Comparison of ENCODE assay signal across 22 mouse cellular contexts in genomic region chr9:32369388-32369787, GRCm38 (mm10). TPM values are rescaled to one million over a fixed set of nuclear protein-coding genes. Genes with fewer than 3 reads are reported as not detected.
DNase-seq lines count a peak whose midpoint lies in the region; ATAC-seq and TF ChIP-seq lines count a peak whose summit lies in the region.
"Had no signal": no experiment of that assay in that cellular context is flagged by ENCODE, and none has a peak within 500 bp of the region (broad histone marks: within the 10 kb centered on the region; RNA-seq: fewer than 3 reads in every experiment).

No protein-coding gene starts in this region.

- no peak overlapping the region for H3K9ac ChIP-seq in midbrain, postnatal 0 days (replicated peaks; ENCODE audit: low read length, poor library complexity, severe bottlenecking)
- H3K9ac ChIP-seq in midbrain, embryonic 13.5 days (replicated peaks) = no peak overlapping the region
- H3K9ac ChIP-seq in kidney, postnatal 0 days (ENCODE audit: low read depth, low read length) = no peak overlapping the region
- H3K9ac ChIP-seq: forebrain, embryonic 13.5 days; hindbrain, embryonic 15.5 days; liver, embryonic 13.5 days had no signal

- no peaks in the 10 kb centered on the region for H3K27me3 ChIP-seq in heart, embryonic 10.5 days (ENCODE audit: insufficient read depth, poor library complexity, severe bottlenecking)
- no peaks in the 10 kb centered on the region for H3K27me3 ChIP-seq in midbrain, postnatal 0 days (ENCODE audit: insufficient read depth, low read length)
- H3K27me3 ChIP-seq in midbrain, embryonic 13.5 days = no peaks in the 10 kb centered on the region
- H3K27me3 ChIP-seq in kidney, postnatal 0 days (ENCODE audit: insufficient read depth, low read length) = no peaks in the 10 kb centered on the region
- H3K27me3 ChIP-seq: forebrain, embryonic 13.5 days; hindbrain, embryonic 15.5 days had no signal

- no peaks in the 10 kb centered on the region for H3K36me3 ChIP-seq in heart, embryonic 10.5 days
- no peaks in the 10 kb centered on the region for H3K36me3 ChIP-seq in midbrain, postnatal 0 days (ENCODE audit: insufficient read depth, low read length)
- H3K36me3 ChIP-seq in midbrain, embryonic 13.5 days = no peaks in the 10 kb centered on the region
- H3K36me3 ChIP-seq in kidney, postnatal 0 days (ENCODE audit: insufficient read depth, low read length) = no peaks in the 10 kb centered on the region
- H3K36me3 ChIP-seq: G1E; hindbrain, embryonic 15.5 days; limb, embryonic 10.5 days; liver, embryonic 13.5 days; midbrain, embryonic 10.5 days had no signal

- H3K4me3 ChIP-seq in heart, embryonic 10.5 days = no peak overlapping the region
- H3K4me3 ChIP-seq in midbrain, postnatal 0 days (ENCODE audit: low read depth, low read length) = no peak overlapping the region
- H3K4me3 ChIP-seq in midbrain, embryonic 13.5 days (replicated peaks) = no peak overlapping the region
- H3K4me3 ChIP-seq in kidney, postnatal 0 days (replicated peaks; ENCODE audit: low read depth, low read length) = no peak overlapping the region
- H3K4me3 ChIP-seq: forebrain, embryonic 13.5 days; hindbrain, embryonic 15.5 days; limb, embryonic 10.5 days; liver, embryonic 13.5 days; midbrain, embryonic 10.5 days had no signal

- peak; percentile 64 for DNase-seq in heart, adult 11 months
- DNase-seq in heart, embryonic 10.5 days (ENCODE audit: low spot score) = no peak
- peak; percentile 9 for DNase-seq in midbrain, postnatal 0 days (ENCODE audit: low spot score)
- no peak for DNase-seq in kidney, postnatal 0 days (ENCODE audit: low spot score)
- no peak for DNase-seq in thymus, postnatal 14 days
- DNase-seq in urinary bladder, adult 2 months (ENCODE audit: low spot score) = no peak
- no peak for DNase-seq in gastrocnemius, postnatal 4 days (ENCODE audit: low spot score in 2 of 2)
- DNase-seq: adrenal gland, adult 8-10 months; cerebellum, adult 9-10 months; layer of hippocampus, postnatal 36 days; liver, embryonic 13.5 days; lung, postnatal 36 days; spleen, adult 18-20 months had no signal

- ATAC-seq in midbrain, postnatal 0 days (ENCODE audit: low FRiP score) = no peak
- no peak for ATAC-seq in midbrain, embryonic 13.5 days
- ATAC-seq in kidney, postnatal 0 days (replicated peaks; ENCODE audit: low FRiP score, low read depth) = peak; percentile 40; the same call in 1 of the 2 replicates
- ATAC-seq: forebrain, embryonic 13.5 days had no signal

- no peak overlapping the region for H3K27ac ChIP-seq in heart, embryonic 10.5 days
- no peak overlapping the region for H3K27ac ChIP-seq in midbrain, postnatal 0 days (ENCODE audit: low read depth, low read length)
- no peak overlapping the region for H3K27ac ChIP-seq in midbrain, embryonic 13.5 days
- H3K27ac ChIP-seq in kidney, postnatal 0 days = 0 out of 2 replicates have a peak overlapping the region, but pooled peaks have one; percentile 19
- H3K27ac ChIP-seq: forebrain, embryonic 13.5 days; hindbrain, embryonic 15.5 days; limb, embryonic 10.5 days; liver, embryonic 13.5 days; midbrain, embryonic 10.5 days had no signal

- no peak overlapping the region for H3K4me2 ChIP-seq in midbrain, postnatal 0 days (ENCODE audit: low read depth, low read length, poor library complexity, severe bottlenecking)
- H3K4me2 ChIP-seq in midbrain, embryonic 13.5 days (replicated peaks) = no peak overlapping the region
- H3K4me2 ChIP-seq in kidney, postnatal 0 days (ENCODE audit: low read length) = no peak overlapping the region
- H3K4me2 ChIP-seq: forebrain, embryonic 13.5 days; hindbrain, embryonic 15.5 days; liver, embryonic 13.5 days had no signal

- H3K9me3 ChIP-seq in heart, embryonic 10.5 days = 0 out of 2 replicates have a peak, but pooled peaks cover 2% of the 10 kb centered on the region
- H3K9me3 ChIP-seq in midbrain, postnatal 0 days (ENCODE audit: low read length) = no peaks in the 10 kb centered on the region
- H3K9me3 ChIP-seq in midbrain, embryonic 13.5 days = no peaks in the 10 kb centered on the region
- H3K9me3 ChIP-seq in kidney, postnatal 0 days (replicated peaks; ENCODE audit: low read length) = no peaks in the 10 kb centered on the region
- H3K9me3 ChIP-seq: forebrain, embryonic 13.5 days; hindbrain, embryonic 15.5 days; limb, embryonic 10.5 days had no signal

- TF ChIP-seq CTCF in midbrain, postnatal 0 days (IDR thresholded peaks at IDR 0.05) = no peak
- no peak for TF ChIP-seq CTCF in kidney, postnatal 0 days (IDR thresholded peaks at IDR 0.05; ENCODE audit: low read depth)

- 0 out of 2 replicates have a peak, but pooled peaks cover under 1% of the 10 kb centered on the region for H3K4me1 ChIP-seq in heart, embryonic 10.5 days
- no peaks in the 10 kb centered on the region; the same call in 1 of the 2 replicates for H3K4me1 ChIP-seq in midbrain, postnatal 0 days (ENCODE audit: insufficient read depth, low read length)
- H3K4me1 ChIP-seq in midbrain, embryonic 13.5 days (replicated peaks) = peaks cover 10% of the 10 kb centered on the region; the same call in 1 of the 2 replicates
- no peaks in the 10 kb centered on the region for H3K4me1 ChIP-seq in kidney, postnatal 0 days (replicated peaks; ENCODE audit: insufficient read depth, low read length)
- H3K4me1 ChIP-seq: limb, embryonic 10.5 days; liver, embryonic 13.5 days had no signal

- WGBS in heart, embryonic 10.5 days = 57% methylated on average over 6 of the region's 6 CpGs
- WGBS in midbrain, postnatal 0 days = 32% methylated on average over 6 of the region's 6 CpGs
- 26% methylated on average over 6 of the region's 6 CpGs for WGBS in midbrain, embryonic 13.5 days
- 47% methylated on average over 6 of the region's 6 CpGs for WGBS in kidney, postnatal 0 days

RNA-seq across cellular contexts. Expression of gene Kcnj1, which starts 2.9 kb away (rescaled TPM):
- polyA plus RNA-seq in heart, embryonic 10.5 days (2016; fragmentation: Nextera tagmentation; extraction: Ambion mirVana) = not detected in 2 replicates
- total RNA-seq in midbrain, postnatal 0 days (2014; rRNA removed) = not detected in 2 replicates
- not detected in 2 replicates for polyA plus RNA-seq in midbrain, postnatal 0 days (2015; fragmentation: Nextera tagmentation; extraction: Ambion mirVana)
- not detected in 2 replicates for polyA plus RNA-seq in midbrain, embryonic 13.5 days (2015; fragmentation: Nextera tagmentation; extraction: Ambion mirVana)
- 35.9 and 38.7 TPM in 2 replicates for polyA plus RNA-seq in kidney, postnatal 0 days (2015; fragmentation: Nextera tagmentation; extraction: Ambion mirVana)
- polyA plus RNA-seq in urinary bladder, adult 2 months (2012; rRNA removed) = not detected in 2 replicates
- total RNA-seq in gastrocnemius, postnatal 4 days (2021) = not detected
- total RNA-seq: adrenal gland, adult 8-10 months; granulocyte monocyte progenitor cell, adult 5-6 weeks; layer of hippocampus, postnatal 36 days had no signal
- polyA plus RNA-seq: forebrain, embryonic 13.5 days; G1E; heart, postnatal 0 days; hindbrain, embryonic 15.5 days; limb, embryonic 10.5 days; liver, embryonic 13.5 days; midbrain, embryonic 10.5 days had no signal

RNA-seq across cellular contexts. Expression of gene Kcnj5, which starts 25.2 kb away (rescaled TPM):
- 24.1 and 40.0 TPM in 2 replicates for polyA plus RNA-seq in heart, embryonic 10.5 days (2016; fragmentation: Nextera tagmentation; extraction: Ambion mirVana)
- total RNA-seq in midbrain, postnatal 0 days (2014; rRNA removed) = 1.9 and 3.2 TPM in 2 replicates
- polyA plus RNA-seq in midbrain, postnatal 0 days (2015; fragmentation: Nextera tagmentation; extraction: Ambion mirVana) = 1.2 and 1.4 TPM in 2 replicates
- 0.55 and 0.86 TPM in 2 replicates for polyA plus RNA-seq in midbrain, embryonic 13.5 days (2015; fragmentation: Nextera tagmentation; extraction: Ambion mirVana)
- 2.4 TPM in 2 replicates for polyA plus RNA-seq in kidney, postnatal 0 days (2015; fragmentation: Nextera tagmentation; extraction: Ambion mirVana)
- 0.26 and 0.44 TPM in 2 replicates for polyA plus RNA-seq in urinary bladder, adult 2 months (2012; rRNA removed)
- not detected for total RNA-seq in gastrocnemius, postnatal 4 days (2021)
- polyA plus RNA-seq: G1E; testis, adult 2 months had no signal

Comparison
In these comparisons a context has a peak if more than half of its experiments do, and no peak if none do; other contexts are left out.
1. DNase-seq: peak in heart, adult 11 months (single experiment) and midbrain, postnatal 0 days (single experiment); none in heart, embryonic 10.5 days (single experiment), kidney, postnatal 0 days (single experiment), thymus, postnatal 14 days (single experiment), urinary bladder, adult 2 months (single experiment) and gastrocnemius, postnatal 4 days (0 of 2).
2. RNA of gene Kcnj1, which starts 2.9 kb away (polyA plus RNA-seq): 35.9 to 38.7 TPM in kidney, postnatal 0 days; not detected in heart, embryonic 10.5 days, not detected in midbrain, postnatal 0 days, not detected in midbrain, embryonic 13.5 days and not detected in urinary bladder, adult 2 months; every median in the first group is over 10 times any median in the second.